Mouse (Mus musculus) bone marrow, adult 2 months (tissue): ENCODE results near the gene Aaas.

Source experiments
- CTCF ChIP-seq: fragments of 200-500 bp; IDR thresholded peaks from 2 replicates; pipeline ENCODE4 v1.5.1; 2011; ENCODE audit warnings: low read length, control low read depth; ENCODE audit not compliant: control insufficient read depth, insufficient read depth
- POLR2A ChIP-seq: fragments of 200-500 bp; IDR thresholded peaks from 2 replicates; pipeline ENCODE4 v1.6.1; 2011; ENCODE audit warnings: low read depth, mild to moderate bottlenecking, control low read depth, low read length, borderline replicate concordance; ENCODE audit not compliant: control insufficient read depth

GRCm38 (mm10) chr15:102331610-102332015 lies 19.0 kb downstream of the Aaas start, which contains the start of gene Myg1:
- TF ChIP-seq POLR2A (peak; percentile 68; the same call in 1 of the 2 replicates), CTCF (no peak)
